Mouse (Mus musculus) heart, embryonic 14.5 days (tissue): ENCODE measurements around the gene Tmpo. TPM values are rescaled to one million over a fixed set of nuclear protein-coding genes. Genes with fewer than 3 reads are reported as not detected.
"Not testable (repeated sequence)": the region's sequence is repeated elsewhere in the genome, so short reads cannot be mapped to it uniquely, and the experiment has no call there.

Experiments
- ATAC-seq: fragments of 200-750 bp; cut with Nextera tagmentation; 2 replicates; pipeline ENCODE4 v1.8.0; 2017; ENCODE audit warnings: low read depth, moderate TSS enrichment; ENCODE audit not compliant: insufficient number of reproducible peaks, insufficient read depth, low FRiP score
- H3K27ac ChIP-seq, 2 experiments: fragments of 200-500 bp in 1 of 2; fragments of 300-500 bp in 1 of 2; sonication (generic) in 1 of 2; replicated peaks in 1 of 2; 2 replicates each; pipeline ENCODE4 v1.5.1; 2012 to 2014; ENCODE audit warnings: low read depth in 2 of 2, low read length in 2 of 2, control low read depth in 1 of 2, mild to moderate bottlenecking in 1 of 2, mixed read lengths in 1 of 2; ENCODE audit not compliant: control insufficient read depth in 1 of 2, insufficient read depth in 1 of 2
- H3K27me3 ChIP-seq: fragments of 300-500 bp; sonication (generic); 2 replicates; pipeline ENCODE4 v1.6.1; 2014; ENCODE audit warnings: mild to moderate bottlenecking, low read length, control low read depth; ENCODE audit not compliant: control insufficient read depth, insufficient read depth
- H3K36me3 ChIP-seq: fragments of 300-500 bp; sonication (generic); 2 replicates; pipeline ENCODE4 v1.6.1; 2014; ENCODE audit warnings: mild to moderate bottlenecking, control low read depth, low read length, mixed read lengths; ENCODE audit not compliant: control insufficient read depth, insufficient read depth
- H3K4me1 ChIP-seq, 2 experiments: fragments of 200-500 bp in 1 of 2; fragments of 300-500 bp in 1 of 2; sonication (generic) in 1 of 2; 2 replicates each; pipeline ENCODE4 v1.6.1; 2012 to 2014; ENCODE audit warnings: low read length in 2 of 2, control low read depth in 1 of 2, mixed read lengths in 1 of 2; ENCODE audit not compliant: control insufficient read depth in 2 of 2, insufficient read depth in 2 of 2
- H3K4me2 ChIP-seq: fragments of 300-500 bp; sonication (generic); 2 replicates; pipeline ENCODE4 v1.6.1; 2014; ENCODE audit warnings: mild to moderate bottlenecking, low read length
- H3K4me3 ChIP-seq, 2 experiments: fragments of 200-500 bp in 1 of 2; fragments of 300-500 bp in 1 of 2; sonication (generic) in 1 of 2; 2 replicates each; pipeline ENCODE4 v1.5.1; 2012 to 2014; ENCODE audit warnings: low read length in 2 of 2, mild to moderate bottlenecking in 2 of 2, control low read depth in 1 of 2, low read depth in 1 of 2, moderate library complexity in 1 of 2; ENCODE audit not compliant: control insufficient read depth in 1 of 2, insufficient read depth in 1 of 2
- H3K9ac ChIP-seq: fragments of 300-500 bp; sonication (generic); 2 replicates; pipeline ENCODE4 v1.6.1; 2014; ENCODE audit warnings: mild to moderate bottlenecking, low read length
- H3K9me3 ChIP-seq: fragments of 300-500 bp; sonication (generic); 2 replicates; pipeline ENCODE4 v1.6.1; 2016; ENCODE audit warnings: low read length, control low read depth; ENCODE audit not compliant: control insufficient read depth
- WGBS: fragments of 180-500 bp; shearing (Covaris S2); extraction: QIAGEN DNeasy Blood & Tissue Kit; methylation state at CpG from one replicate; pipeline ENCODE4 v1.1.7; 2014; 5-methylcytosine and 5-hydroxymethylcytosine counted together
- polyA plus RNA-seq: library from polyadenylated mRNA; unstranded; fragments of >200 nt; fragmentation: Nextera tagmentation; extraction: Ambion mirVana; gene quantifications from 2 replicates; pipeline ENCODE4 v1.2.1, GENCODE M21; 2014

Gene Tmpo
- polyA plus RNA-seq, 1 experiment from 2014 or later = 181 TPM

GRCm38 (mm10) chr10:91185721-91186120 lies 4.6 kb upstream of the Tmpo start:
- H3K4me3 ChIP-seq = no peak overlapping the region
- no peaks in the 10 kb centered on the region for H3K36me3 ChIP-seq
- H3K4me1 ChIP-seq = peaks cover 7 to 18% of the 10 kb centered on the region in 2 experiments
- H3K27me3 ChIP-seq = no peaks in the 10 kb centered on the region
- ATAC-seq = no peak
- H3K27ac ChIP-seq = no peak overlapping the region
- 92% methylated on average over 2 of the region's 2 CpGs for WGBS
- H3K9ac ChIP-seq = no peak overlapping the region
- no peaks in the 10 kb centered on the region for H3K9me3 ChIP-seq
- no peak overlapping the region for H3K4me2 ChIP-seq

GRCm38 (mm10) chr10:91184893-91185292 lies 3.8 kb upstream of the Tmpo start:
- H3K27ac ChIP-seq, ATAC-seq, H3K36me3 ChIP-seq, H3K27me3 ChIP-seq, H3K4me2 ChIP-seq, H3K4me3 ChIP-seq, H3K9me3 ChIP-seq, H3K9ac ChIP-seq: not testable (repeated sequence)
- WGBS = 73% methylated on average over 5 of the region's 5 CpGs
- H3K4me1 ChIP-seq = peaks cover 10 to 25% of the 10 kb centered on the region in 2 experiments

DNA sequence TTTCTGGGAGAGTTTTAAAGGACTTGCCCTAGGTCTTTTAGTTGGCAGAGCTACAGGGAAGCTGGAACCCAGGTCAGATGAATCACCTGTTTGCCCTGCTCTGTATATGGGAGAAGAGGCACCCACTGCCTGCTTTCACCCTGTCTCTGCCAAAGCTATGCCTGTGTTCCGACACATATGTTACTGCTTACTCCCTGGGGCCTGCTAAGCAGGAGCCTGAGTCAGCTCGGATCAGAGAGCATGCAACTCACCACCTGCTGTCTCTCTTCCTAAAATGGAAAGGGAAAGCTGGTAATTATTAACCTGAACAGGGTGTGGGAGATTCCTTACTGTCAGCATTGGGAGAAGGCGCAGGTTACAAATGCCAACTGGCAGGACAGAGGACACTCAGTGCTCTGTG lies 2.2 kb upstream of the Tmpo start:
- H3K27ac ChIP-seq = peak overlapping the region; percentile 14 to 99; a peak in 3 of 4 replicates
- no peaks in the 10 kb centered on the region for H3K36me3 ChIP-seq
- H3K9me3 ChIP-seq = no peaks in the 10 kb centered on the region
- H3K4me3 ChIP-seq = no peak overlapping the region
- H3K4me2 ChIP-seq = 0 out of 2 replicates have a peak overlapping the region, but pooled peaks have one; percentile 74
- H3K4me1 ChIP-seq = peaks cover 10 to 25% of the 10 kb centered on the region in 2 experiments
- peak overlapping the region; percentile 77; the same call in 1 of the 2 replicates for H3K9ac ChIP-seq
- ATAC-seq = no peak
- 50% methylated on average over 3 of the region's 3 CpGs for WGBS
- H3K27me3 ChIP-seq = no peaks in the 10 kb centered on the region

DNA sequence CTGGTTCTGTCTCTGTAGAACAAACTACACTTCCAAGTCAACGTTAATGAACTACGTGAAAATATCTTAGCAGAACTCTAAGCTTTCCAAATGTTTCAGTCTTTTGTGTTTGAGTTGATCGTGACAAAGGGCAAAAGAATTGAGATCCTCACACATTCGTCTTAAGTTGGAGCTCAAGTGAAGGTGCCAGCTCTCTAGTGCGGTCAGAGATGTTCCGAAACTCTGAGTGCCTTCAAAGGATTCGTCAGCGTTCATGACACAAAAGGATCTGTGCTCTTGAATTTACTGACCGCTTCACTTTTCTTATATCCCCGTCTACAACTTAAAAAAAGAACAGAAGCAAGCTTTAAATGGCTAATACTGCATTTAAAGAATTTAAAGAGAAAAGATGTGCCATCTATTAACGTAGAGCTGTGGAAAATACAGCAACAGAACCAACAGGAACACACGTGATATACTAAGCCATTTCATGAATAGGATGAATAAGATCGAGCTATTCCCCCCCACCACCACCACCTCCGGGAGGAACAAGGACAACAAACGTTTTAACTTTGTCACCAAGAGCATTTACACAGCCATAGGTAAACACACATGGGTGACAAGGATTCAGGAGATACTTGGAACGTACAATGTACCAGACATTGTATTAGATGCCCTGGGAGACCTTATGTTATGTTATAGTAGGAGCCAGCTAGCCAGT lies 1.3 kb upstream of the Tmpo start:
- Histone ChIP-seq H3K4me2 (peak overlapping the region; percentile 74), H3K27ac (peak overlapping the region; percentile 97 to 99), H3K9ac (peak overlapping the region; percentile 77), H3K9me3 (no peaks in the 10 kb centered on the region), H3K27me3 (no peaks in the 10 kb centered on the region), H3K4me1 (peaks cover 11 to 28% of the 10 kb centered on the region in 2 experiments), H3K4me3 (peak overlapping the region; percentile 54 to 57), H3K36me3 (no peaks in the 10 kb centered on the region)
- ATAC-seq = no peak
- 3% methylated on average over 16 of the region's 16 CpGs for WGBS

DNA sequence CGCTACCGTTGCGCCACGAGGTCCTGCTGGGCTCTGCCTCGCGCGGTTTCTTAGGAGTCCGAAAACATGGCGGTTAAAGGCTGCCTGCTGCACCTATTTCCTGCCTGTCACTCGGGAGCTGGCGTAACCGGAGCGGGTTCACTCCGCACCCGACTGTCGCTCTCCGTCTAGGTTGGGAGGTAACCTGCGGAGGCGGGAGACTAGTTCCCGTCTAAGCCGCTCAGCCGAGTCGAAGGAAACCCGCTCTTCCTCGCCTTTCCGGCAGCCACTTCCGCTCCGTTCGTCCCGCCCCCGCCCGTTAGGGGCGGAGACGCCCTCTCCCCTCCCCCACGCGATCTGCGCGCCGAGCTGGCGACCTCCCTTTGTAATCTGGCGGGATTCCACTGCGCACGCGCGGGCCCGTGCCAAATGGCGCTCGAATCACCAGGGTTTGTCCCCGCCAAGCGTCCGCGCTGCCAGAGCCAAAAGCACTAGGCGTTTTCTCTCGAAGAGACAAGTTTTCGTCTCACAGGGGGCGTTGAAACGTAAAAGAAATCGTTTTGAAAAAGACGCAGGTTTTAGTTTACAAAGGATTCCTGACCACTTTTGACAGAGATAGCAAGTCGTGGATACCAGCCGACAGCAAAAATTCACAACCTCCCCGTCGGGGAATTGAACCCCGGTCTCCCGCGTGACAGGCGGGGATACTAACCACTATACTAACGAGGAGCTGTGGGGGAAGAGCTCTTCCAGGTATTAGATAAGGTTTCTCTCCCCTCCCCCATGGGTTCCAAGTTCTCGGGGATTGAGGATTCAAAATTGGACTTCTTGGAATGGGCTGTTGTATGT lies 560 bp upstream of the Tmpo start:
- Histone ChIP-seq H3K27me3 (no peaks in the 10 kb centered on the region), H3K4me3 (peak overlapping the region; percentile 54 to 57), H3K9ac (peak overlapping the region; percentile 77), H3K27ac (peak overlapping the region; percentile 98 to 99), H3K36me3 (no peaks in the 10 kb centered on the region), H3K4me2 (peak overlapping the region; percentile 74), H3K9me3 (no peaks in the 10 kb centered on the region), H3K4me1 (peaks cover 9 to 30% of the 10 kb centered on the region in 2 experiments)
- WGBS = under 1% methylated on average over 69 of the region's 69 CpGs
- ATAC-seq = peak; percentile 92

- peak overlapping the region; percentile 77 for H3K9ac ChIP-seq
- ATAC-seq = no peak
- peak overlapping the region; percentile 98 to 99 for H3K27ac ChIP-seq
- peak overlapping the region; percentile 74 for H3K4me2 ChIP-seq
- 41% methylated on average over 7 of the region's 7 CpGs for WGBS
- H3K36me3 ChIP-seq = no peaks in the 10 kb centered on the region
- H3K9me3 ChIP-seq = no peaks in the 10 kb centered on the region
- peak overlapping the region; percentile 54 to 57 for H3K4me3 ChIP-seq
- peaks cover 9 to 30% of the 10 kb centered on the region in 2 experiments for H3K4me1 ChIP-seq
- no peaks in the 10 kb centered on the region for H3K27me3 ChIP-seq
These were observed 814 bp downstream of the Tmpo start for GRCm38 (mm10) chr10:91180301-91180700.

- Histone ChIP-seq H3K9ac (peak overlapping the region; percentile 77), H3K4me1 (peaks cover 9 to 30% of the 10 kb centered on the region in 2 experiments), H3K27ac (peak overlapping the region; percentile 98 to 99; a peak in 3 of 4 replicates), H3K4me2 (peak overlapping the region; percentile 74), H3K36me3 (no peaks in the 10 kb centered on the region), H3K4me3 (0 out of 4 replicates have a peak overlapping the region, but pooled peaks of 1 of the 2 experiments have one; percentile 54), H3K9me3 (no peaks in the 10 kb centered on the region), H3K27me3 (no peaks in the 10 kb centered on the region)
- WGBS = 81% methylated on average over 2 of the region's 2 CpGs
- no peak for ATAC-seq
These were observed 1.3 kb downstream of the Tmpo start for GRCm38 (mm10) chr10:91179834-91180233.
